Mouse (Mus musculus): ENCODE measurements around the gene Limch1. TPM values are rescaled to one million over a fixed set of nuclear protein-coding genes. Genes with fewer than 3 reads are reported as not detected.

Gene Limch1
- total RNA-seq, 1 experiment, result 7.5 TPM

- H3K27ac ChIP-seq (ENCODE audit: insufficient read depth, low read depth, low read length, poor library complexity, severe bottlenecking), result no peak overlapping the region
- in situ Hi-C loops (cut with MboI; ENCODE audit: low sequenced_read_pairs in 2 of 2, unreplicated experiment in 2 of 2), result loop anchor here in 1 of 2 experiments (10.0 kb wide), 1 partner anchor 304 kb away; no protein-coding TSS in a partner anchor
- DNase-seq (ENCODE audit: low read depth, low spot score), result no peak
- no peak overlapping the region for H3K4me3 ChIP-seq (ENCODE audit: insufficient read depth in 1 of 2, low read depth in 1 of 2, low read length in 2 of 2, poor library complexity in 1 of 2, severe bottlenecking in 1 of 2)
- no peaks in the 10 kb centered on the region for H3K9me3 ChIP-seq (ENCODE audit: control insufficient read depth, insufficient read depth, low read depth, low read length)
- H3K4me1 ChIP-seq (ENCODE audit: control insufficient read depth in 2 of 2, insufficient read depth in 2 of 2, low read length in 2 of 2, poor library complexity in 1 of 2), result no peaks in the 10 kb centered on the region; a peak in 1 of 4 replicates
- no peaks in the 10 kb centered on the region for H3K36me3 ChIP-seq (ENCODE audit: control insufficient read depth, insufficient read depth, low read length, poor library complexity, severe bottlenecking)
- TF ChIP-seq MAFK (IDR thresholded peaks at IDR 0.05; ENCODE audit: insufficient read depth, low read depth, low read length) (no peak), HCFC1 (IDR thresholded peaks at IDR 0.05; ENCODE audit: borderline replicate concordance, insufficient read depth, low read length) (no peak), ZC3H11A (IDR thresholded peaks at IDR 0.05; ENCODE audit: borderline replicate concordance, low read depth, low read length) (no peak), ZNF384 (IDR thresholded peaks at IDR 0.05; ENCODE audit: low read depth, low read length) (no peak), CHD2 (IDR thresholded peaks at IDR 0.05; ENCODE audit: low read depth, low read length) (no peak)
- no peak overlapping the region for H3K9ac ChIP-seq (ENCODE audit: insufficient read depth, low read depth, low read length, poor library complexity, severe bottlenecking)
These were observed 252.7 kb downstream of the Limch1 start for GRCm38 (mm10) chr5:66998341-66998740.

GRCm38 (mm10) chr5:67002346-67002745 lies 256.7 kb downstream of the Limch1 start:
- Histone ChIP-seq H3K4me3 (ENCODE audit: insufficient read depth in 1 of 2, low read depth in 1 of 2, low read length in 2 of 2, poor library complexity in 1 of 2, severe bottlenecking in 1 of 2) (no peak overlapping the region), H3K27ac (ENCODE audit: insufficient read depth, low read depth, low read length, poor library complexity, severe bottlenecking) (no peak overlapping the region), H3K4me1 (ENCODE audit: control insufficient read depth in 2 of 2, insufficient read depth in 2 of 2, low read length in 2 of 2, poor library complexity in 1 of 2) (peaks cover 0 to 2% of the 10 kb centered on the region in 2 experiments; a peak in 2 of 4 replicates), H3K9ac (ENCODE audit: insufficient read depth, low read depth, low read length, poor library complexity, severe bottlenecking) (no peak overlapping the region), H3K9me3 (ENCODE audit: control insufficient read depth, insufficient read depth, low read depth, low read length) (no peaks in the 10 kb centered on the region), H3K36me3 (ENCODE audit: control insufficient read depth, insufficient read depth, low read length, poor library complexity, severe bottlenecking) (no peaks in the 10 kb centered on the region)
- TF ChIP-seq HCFC1 (IDR thresholded peaks at IDR 0.05; ENCODE audit: borderline replicate concordance, insufficient read depth, low read length), result no peak
- no peak for TF ChIP-seq ZC3H11A (IDR thresholded peaks at IDR 0.05; ENCODE audit: borderline replicate concordance, low read depth, low read length)
- TF ChIP-seq ZNF384 (IDR thresholded peaks at IDR 0.05; ENCODE audit: low read depth, low read length), result no peak
- TF ChIP-seq MAFK (IDR thresholded peaks at IDR 0.05; ENCODE audit: insufficient read depth, low read depth, low read length), result no peak
- TF ChIP-seq CHD2 (IDR thresholded peaks at IDR 0.05; ENCODE audit: low read depth, low read length), result no peak
- in situ Hi-C loops (cut with MboI; ENCODE audit: low sequenced_read_pairs in 2 of 2, unreplicated experiment in 2 of 2), result loop anchor here in 1 of 2 experiments (10.0 kb wide), 1 partner anchor 298 kb away; no protein-coding TSS in a partner anchor
- no peak for DNase-seq (ENCODE audit: low read depth, low spot score)

GRCm38 (mm10) chr5:67004619-67005018 lies 259.0 kb downstream of the Limch1 start:
- TF ChIP-seq MAFK (IDR thresholded peaks at IDR 0.05; ENCODE audit: insufficient read depth, low read depth, low read length) (no peak), HCFC1 (IDR thresholded peaks at IDR 0.05; ENCODE audit: borderline replicate concordance, insufficient read depth, low read length) (no peak), ZC3H11A (IDR thresholded peaks at IDR 0.05; ENCODE audit: borderline replicate concordance, low read depth, low read length) (no peak), CHD2 (IDR thresholded peaks at IDR 0.05; ENCODE audit: low read depth, low read length) (no peak), ZNF384 (IDR thresholded peaks at IDR 0.05; ENCODE audit: low read depth, low read length) (no peak)
- no peaks in the 10 kb centered on the region for H3K9me3 ChIP-seq (ENCODE audit: control insufficient read depth, insufficient read depth, low read depth, low read length)
- H3K27ac ChIP-seq (ENCODE audit: insufficient read depth, low read depth, low read length, poor library complexity, severe bottlenecking), result no peak overlapping the region
- in situ Hi-C loops (cut with MboI; ENCODE audit: low sequenced_read_pairs in 2 of 2, unreplicated experiment in 2 of 2), result loop anchor here in 1 of 2 experiments (10.0 kb wide), 1 partner anchor 300 kb away; no protein-coding TSS in a partner anchor
- DNase-seq (ENCODE audit: low read depth, low spot score), result peak; percentile 30
- no peaks in the 10 kb centered on the region for H3K36me3 ChIP-seq (ENCODE audit: control insufficient read depth, insufficient read depth, low read length, poor library complexity, severe bottlenecking)
- H3K4me1 ChIP-seq (ENCODE audit: control insufficient read depth in 2 of 2, insufficient read depth in 2 of 2, low read length in 2 of 2, poor library complexity in 1 of 2), result peaks cover 0 to 2% of the 10 kb centered on the region in 2 experiments; a peak in 1 of 4 replicates
- H3K4me3 ChIP-seq (ENCODE audit: insufficient read depth in 1 of 2, low read depth in 1 of 2, low read length in 2 of 2, poor library complexity in 1 of 2, severe bottlenecking in 1 of 2), result no peak overlapping the region
- H3K9ac ChIP-seq (ENCODE audit: insufficient read depth, low read depth, low read length, poor library complexity, severe bottlenecking), result no peak overlapping the region

GRCm38 (mm10) chr5:67011043-67011870 lies 265.6 kb downstream of the Limch1 start:
- H3K4me1 ChIP-seq (ENCODE audit: control insufficient read depth in 2 of 2, insufficient read depth in 2 of 2, low read length in 2 of 2, poor library complexity in 1 of 2), result 0 out of 4 replicates have a peak, but pooled peaks cover 0 to 2% of the 10 kb centered on the region in 2 experiments
- no peaks in the 10 kb centered on the region for H3K36me3 ChIP-seq (ENCODE audit: control insufficient read depth, insufficient read depth, low read length, poor library complexity, severe bottlenecking)
- in situ Hi-C loops (cut with MboI; ENCODE audit: low sequenced_read_pairs in 2 of 2, unreplicated experiment in 2 of 2), result no loop called here
- no peak overlapping the region for H3K27ac ChIP-seq (ENCODE audit: insufficient read depth, low read depth, low read length, poor library complexity, severe bottlenecking)
- TF ChIP-seq ZNF384 (IDR thresholded peaks at IDR 0.05; ENCODE audit: low read depth, low read length) (no peak), HCFC1 (IDR thresholded peaks at IDR 0.05; ENCODE audit: borderline replicate concordance, insufficient read depth, low read length) (no peak), ZC3H11A (IDR thresholded peaks at IDR 0.05; ENCODE audit: borderline replicate concordance, low read depth, low read length) (no peak), MAFK (IDR thresholded peaks at IDR 0.05; ENCODE audit: insufficient read depth, low read depth, low read length) (no peak), CHD2 (IDR thresholded peaks at IDR 0.05; ENCODE audit: low read depth, low read length) (no peak)
- no peaks in the 10 kb centered on the region for H3K9me3 ChIP-seq (ENCODE audit: control insufficient read depth, insufficient read depth, low read depth, low read length)
- H3K4me3 ChIP-seq (ENCODE audit: insufficient read depth in 1 of 2, low read depth in 1 of 2, low read length in 2 of 2, poor library complexity in 1 of 2, severe bottlenecking in 1 of 2), result no peak overlapping the region
- DNase-seq (ENCODE audit: low read depth, low spot score), result no peak
- no peak overlapping the region for H3K9ac ChIP-seq (ENCODE audit: insufficient read depth, low read depth, low read length, poor library complexity, severe bottlenecking)
